Mouse (Mus musculus) inflammation-experienced regulatory T-cells, adult 6 months (primary cell): ENCODE results near the gene 4933427D14Rik. TPM values are rescaled to one million over a fixed set of nuclear protein-coding genes. Genes with fewer than 3 reads are reported as not detected.
A peak's percentile ranks its signal among the peaks of the same experiment; 100 is the strongest.
"Not testable (repeated sequence)": the region's sequence is repeated elsewhere in the genome, so short reads cannot be mapped to it uniquely, and the experiment has no call there.

Source experiments
- ATAC-seq: one replicate; pipeline ENCODE4 v1.8.0; 2017
- polyA plus RNA-seq, 3 experiments: library from polyadenylated mRNA; unstranded; fragments of 100-300 nt; shearing (Covaris generic); gene quantifications; one replicate each; pipeline ENCODE4 v1.2.1; 2017

The 4933427D14Rik gene
- polyA plus RNA-seq, 3 experiments from 2014 or later = 16.7 to 27.9 (median 22.9) TPM

DNA sequence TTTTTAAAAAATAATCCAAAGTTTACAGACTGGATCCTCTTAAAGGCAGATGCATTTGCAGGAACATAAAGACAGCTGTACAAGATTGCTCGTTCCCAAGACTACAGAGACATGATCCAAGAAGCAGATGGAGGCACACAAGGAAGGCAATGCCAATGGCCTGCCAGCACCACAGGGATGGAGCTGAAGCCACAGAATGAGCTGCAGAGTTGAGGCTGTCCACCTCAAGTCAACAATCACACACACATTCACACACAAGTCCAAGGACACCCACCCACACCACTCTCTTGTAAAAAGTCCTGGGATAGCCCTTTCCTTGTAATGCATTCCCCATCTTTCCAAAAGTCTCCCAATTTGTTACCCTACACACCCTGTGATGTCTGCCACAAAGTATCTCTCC lies 3.8 kb downstream of the 4933427D14Rik start:
- ATAC-seq = no peak

DNA sequence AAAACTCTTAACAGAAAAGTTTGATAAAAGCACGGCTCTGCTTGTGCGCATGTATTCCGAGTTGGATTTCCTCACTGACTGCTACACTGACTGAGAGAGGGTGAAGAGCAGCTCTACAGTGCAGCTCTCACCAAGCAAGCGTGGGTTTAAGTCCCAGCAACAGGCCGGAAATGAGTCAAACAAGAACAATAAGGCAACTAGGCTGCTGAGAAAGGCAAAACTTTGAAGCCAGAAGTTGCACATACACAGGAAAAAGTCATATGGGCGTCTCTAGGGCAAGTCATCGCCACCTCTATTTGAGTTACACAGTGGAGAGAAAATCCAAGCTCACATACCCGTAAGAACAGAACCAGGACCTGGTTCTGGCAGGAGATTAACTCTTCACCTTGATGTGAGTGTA lies 10.8 kb downstream of the 4933427D14Rik start:
- ATAC-seq = peak; percentile 87

DNA sequence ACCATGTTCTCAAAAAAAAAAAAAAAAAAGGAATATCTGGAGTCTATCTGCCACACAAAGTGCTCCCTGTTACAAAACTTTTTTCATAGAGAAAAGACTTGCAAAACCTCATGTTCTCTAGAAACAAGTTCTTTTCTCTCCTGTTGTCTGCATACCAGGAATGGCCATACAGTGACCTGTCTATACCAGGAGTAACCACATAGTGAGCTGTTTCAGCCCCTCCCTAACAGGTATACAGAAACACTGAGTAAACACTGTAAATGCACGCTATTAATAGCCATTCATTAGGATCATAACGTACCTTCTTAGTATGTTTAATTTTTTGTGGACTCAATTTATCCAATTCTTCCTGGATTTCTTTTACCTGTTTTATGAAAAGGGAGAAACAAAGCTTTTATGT lies 13.0 kb downstream of the 4933427D14Rik start:
- ATAC-seq = no peak

DNA sequence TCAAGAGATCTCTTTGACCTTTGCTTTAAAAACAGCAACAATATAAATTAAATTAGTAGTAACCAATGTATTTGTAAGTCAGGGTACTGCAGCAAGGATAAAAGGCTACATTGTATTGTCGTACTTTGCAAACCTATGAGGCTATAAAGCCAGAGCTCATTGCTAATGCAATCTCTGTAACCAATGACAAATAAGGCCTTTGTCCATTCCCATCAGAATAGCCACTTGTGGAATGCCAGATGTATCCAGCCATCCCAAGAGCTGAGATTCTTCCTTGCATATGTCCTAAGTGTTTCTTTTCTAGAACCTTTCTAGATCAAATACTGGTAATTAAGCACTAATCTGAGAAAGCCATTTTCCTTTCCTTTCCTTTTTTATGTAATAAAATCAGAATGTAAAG lies 16.4 kb downstream of the 4933427D14Rik start:
- ATAC-seq = no peak

DNA sequence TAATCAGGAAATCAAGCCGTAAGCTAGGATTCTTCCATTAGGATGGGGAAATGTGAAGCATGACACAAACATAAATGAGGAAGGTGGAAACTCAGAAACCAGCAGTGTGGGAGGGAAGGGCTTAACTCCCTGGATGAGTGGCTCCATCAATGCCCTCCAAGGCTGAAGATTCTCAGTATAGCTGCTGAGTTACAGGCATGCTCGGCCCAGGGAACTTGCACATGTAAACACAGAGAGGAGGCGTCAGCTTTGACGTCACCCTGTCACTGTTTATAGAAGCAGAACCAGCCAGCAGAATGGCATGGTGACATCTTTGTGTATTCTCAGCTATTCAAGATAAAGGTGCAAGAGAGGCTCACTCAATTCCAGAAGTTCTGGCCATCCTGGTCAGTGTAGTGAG lies 23.0 kb downstream of the 4933427D14Rik start:
- no peak for ATAC-seq

DNA sequence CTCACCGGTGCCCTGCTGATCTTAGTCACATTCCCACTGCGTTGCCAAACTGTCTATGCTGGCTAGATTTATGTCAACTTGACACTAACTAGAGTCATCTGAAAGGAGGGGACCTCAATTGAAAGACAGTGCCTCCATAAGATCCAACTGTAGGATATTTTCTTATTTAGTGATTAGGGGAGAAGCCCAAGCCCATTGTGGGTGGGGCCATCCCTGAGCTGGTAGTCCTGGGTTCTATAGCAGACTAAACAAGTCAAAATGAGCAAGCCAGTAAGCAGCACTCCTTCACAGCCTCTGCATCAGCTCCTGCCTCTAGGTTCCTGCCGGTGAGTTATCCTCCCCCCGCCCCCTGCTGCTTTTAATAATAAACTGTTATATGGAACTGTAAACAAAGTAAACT lies 26.1 kb downstream of the 4933427D14Rik start:
- no peak for ATAC-seq

DNA sequence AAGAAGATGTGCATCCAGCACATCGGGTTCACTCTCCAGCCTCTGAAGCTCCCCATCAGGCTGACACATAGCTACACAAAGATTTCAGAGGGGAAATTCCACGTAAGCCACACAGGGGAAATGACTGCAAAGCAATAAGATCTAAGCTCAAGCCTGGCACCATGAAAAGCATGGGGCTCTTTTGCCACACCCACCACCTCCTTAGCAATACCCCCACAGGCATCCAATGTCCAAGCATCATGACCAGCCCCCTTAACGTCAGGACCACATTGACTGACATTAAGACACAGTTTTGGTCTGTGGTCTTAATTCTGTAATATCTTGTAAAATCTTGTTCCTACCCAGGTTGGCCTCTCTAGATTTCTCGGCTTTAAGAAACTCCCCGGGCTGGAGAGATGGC lies 26.7 kb downstream of the 4933427D14Rik start:
- ATAC-seq = no peak

DNA sequence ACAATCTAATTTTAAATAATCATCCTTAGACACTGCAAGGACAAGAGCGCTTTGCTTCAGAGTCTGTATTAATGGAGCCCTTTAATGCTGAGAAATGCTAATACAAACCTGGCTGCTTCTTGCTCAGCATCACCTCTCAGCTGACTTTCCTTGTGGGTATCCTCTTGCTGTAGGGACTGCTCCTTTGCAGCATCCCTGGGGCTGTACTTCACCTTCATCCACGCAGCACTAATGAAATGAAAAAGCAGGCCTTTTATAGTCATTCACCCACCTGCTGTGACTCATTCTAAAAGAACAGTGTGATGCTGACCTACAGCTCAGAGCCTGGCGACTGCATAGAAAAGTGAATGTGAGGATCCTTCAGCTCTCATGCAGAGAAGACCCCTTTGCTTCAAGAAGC lies 30.7 kb downstream of the 4933427D14Rik start:
- ATAC-seq = no peak

DNA sequence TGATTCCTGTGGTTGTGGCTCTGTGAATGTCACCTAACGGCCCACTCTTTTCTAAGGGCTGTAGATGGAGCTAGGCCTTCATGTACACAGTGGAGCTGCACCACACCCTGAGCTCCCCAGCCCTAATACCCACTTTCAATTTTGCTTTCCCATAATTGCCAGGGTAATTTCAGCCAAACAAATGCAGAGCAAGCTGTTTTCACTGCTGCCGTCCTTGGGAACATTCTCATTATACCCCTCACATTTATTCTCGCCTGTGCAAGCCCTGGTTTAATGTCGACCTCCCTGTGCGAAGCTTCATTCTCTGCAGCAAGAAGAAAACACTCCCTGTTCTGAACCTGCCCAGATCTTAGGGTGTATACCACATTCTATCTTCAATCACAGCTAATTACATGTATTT lies 31.3 kb downstream of the 4933427D14Rik start:
- ATAC-seq = no peak

DNA sequence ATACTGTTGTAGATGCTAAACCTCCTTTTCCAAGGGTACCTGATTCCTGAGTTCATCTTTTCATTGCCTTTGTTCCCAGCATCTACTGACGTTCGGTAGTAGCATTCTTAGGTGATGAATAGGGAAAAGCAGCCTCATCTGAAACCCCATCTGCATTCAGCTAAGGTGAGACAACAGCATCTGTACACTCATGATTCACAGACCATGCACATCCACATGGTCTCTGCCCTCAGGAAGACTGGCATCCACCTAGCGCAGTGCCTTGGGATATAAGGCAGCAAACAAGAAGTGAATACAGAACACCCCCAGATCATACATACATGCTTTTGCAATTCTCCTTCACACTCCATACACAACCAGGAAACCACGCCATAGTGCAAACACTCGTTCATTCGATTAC lies 32.5 kb downstream of the 4933427D14Rik start:
- ATAC-seq = no peak

DNA sequence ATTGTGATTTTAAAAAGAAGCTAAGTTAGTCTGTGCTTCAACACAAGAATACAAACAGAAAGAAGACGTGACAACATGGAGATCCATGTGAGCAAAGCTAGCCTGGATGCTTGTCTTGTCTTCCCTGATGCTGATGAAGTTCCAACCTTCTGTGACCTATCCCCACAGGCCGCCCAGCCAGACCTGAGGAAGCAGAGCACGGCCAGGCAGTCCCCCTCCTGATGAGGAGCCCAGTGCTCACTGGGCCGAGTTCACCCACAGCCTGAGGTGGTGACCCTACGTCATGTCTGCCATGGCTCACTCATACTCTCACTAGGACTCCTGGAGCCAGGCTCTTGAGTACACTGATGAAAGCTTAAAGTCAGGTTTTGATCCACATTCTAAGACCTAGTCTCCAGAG lies 33.8 kb downstream of the 4933427D14Rik start:
- no peak for ATAC-seq

DNA sequence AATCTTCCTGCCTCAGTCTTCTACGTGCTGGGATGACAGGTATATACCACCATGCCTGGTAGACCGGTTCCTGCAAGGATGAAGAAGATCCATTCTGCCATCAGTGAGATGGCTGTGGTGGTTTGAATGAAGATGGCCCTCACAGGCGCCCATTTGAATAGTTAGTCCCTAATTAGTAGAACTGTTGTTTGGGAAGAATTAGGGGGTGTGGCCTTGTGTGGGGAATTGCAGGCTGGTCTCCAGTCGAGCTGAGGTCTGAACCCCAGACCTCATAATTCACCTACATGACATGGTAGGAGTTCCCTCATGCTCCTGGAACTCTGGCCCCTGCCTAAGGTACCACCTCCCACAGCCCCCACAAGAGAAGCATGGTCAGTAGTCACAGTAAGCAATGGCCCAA lies 35.4 kb downstream of the 4933427D14Rik start:
- not testable (repeated sequence) for ATAC-seq

DNA sequence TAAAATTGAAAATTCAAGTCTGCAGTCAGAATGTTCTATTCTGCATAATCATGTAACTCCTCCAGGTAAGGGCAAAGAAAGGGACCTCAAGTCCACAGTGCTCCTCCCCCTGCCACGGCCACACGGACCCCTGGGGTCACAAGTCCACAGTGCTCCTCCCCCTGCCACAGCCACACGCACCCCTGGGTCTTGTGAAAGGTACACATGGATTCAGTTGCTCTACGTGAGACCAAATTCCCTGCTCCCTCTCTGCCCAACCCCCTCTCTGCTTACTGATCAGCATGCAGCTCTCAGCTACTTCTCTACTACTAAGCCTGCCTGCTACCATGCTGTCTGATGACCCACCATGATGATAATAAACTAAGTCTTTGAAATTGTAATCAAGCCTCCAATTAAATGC lies 37.4 kb downstream of the 4933427D14Rik start:
- no peak for ATAC-seq

DNA sequence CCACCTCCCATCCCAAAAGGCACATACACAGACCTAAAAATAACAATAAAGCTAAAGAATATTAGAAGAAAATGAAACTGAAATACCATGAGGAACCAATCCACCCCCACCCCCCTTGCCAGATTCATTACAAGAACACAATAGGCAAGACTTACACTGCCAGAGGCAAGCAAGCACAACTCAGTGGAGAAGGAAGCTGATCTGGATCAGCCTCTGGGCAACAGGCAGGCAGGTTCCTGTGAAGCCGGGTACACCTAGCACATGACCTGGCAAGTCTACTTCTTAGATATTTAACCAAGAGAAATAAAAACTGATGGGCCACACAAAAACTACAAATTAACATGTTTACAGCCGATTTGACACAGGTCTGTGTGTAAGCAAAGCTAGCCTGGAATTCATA lies 44.1 kb downstream of the 4933427D14Rik start:
- no peak for ATAC-seq

DNA sequence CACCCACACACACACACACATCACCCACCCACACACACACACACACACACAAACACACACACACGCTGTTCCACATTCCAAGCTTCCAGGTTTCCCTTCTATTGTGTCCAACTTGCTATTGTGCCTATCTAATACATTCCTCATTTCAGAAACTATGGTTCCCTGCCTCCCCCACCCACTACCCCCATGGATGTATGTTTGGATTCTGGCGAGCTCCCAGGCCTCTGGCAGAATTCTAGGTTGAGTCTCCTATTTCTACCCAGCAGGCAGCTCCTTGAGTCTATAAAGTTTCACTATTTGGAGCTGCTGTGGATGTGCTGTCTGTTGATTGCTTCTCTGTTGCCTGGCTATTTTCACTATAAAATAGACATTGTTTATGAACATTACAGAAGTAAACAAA lies 50.6 kb downstream of the 4933427D14Rik start:
- ATAC-seq = no peak

DNA sequence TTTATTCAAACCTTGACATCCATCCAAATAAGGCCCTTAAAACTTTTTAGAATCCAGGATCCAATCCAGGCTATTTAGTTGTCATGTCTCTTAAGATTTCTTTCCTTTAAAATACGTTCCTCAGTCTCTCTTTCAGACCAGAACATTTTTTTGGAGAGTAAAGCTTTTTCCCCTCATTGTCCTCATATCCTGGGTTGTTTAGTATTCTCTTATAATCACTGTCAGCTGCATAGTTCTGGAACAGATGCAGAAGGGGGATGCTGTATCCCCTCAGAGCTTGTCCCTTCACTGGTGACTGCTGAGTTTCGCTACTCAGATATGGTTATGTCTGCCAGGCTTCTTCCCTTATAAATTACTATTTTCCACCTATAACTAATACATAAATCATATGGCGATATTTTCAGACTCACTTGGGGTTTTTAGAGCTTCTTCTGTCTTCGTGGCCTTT lies 51.3 kb downstream of the 4933427D14Rik start:
- no peak for ATAC-seq

DNA sequence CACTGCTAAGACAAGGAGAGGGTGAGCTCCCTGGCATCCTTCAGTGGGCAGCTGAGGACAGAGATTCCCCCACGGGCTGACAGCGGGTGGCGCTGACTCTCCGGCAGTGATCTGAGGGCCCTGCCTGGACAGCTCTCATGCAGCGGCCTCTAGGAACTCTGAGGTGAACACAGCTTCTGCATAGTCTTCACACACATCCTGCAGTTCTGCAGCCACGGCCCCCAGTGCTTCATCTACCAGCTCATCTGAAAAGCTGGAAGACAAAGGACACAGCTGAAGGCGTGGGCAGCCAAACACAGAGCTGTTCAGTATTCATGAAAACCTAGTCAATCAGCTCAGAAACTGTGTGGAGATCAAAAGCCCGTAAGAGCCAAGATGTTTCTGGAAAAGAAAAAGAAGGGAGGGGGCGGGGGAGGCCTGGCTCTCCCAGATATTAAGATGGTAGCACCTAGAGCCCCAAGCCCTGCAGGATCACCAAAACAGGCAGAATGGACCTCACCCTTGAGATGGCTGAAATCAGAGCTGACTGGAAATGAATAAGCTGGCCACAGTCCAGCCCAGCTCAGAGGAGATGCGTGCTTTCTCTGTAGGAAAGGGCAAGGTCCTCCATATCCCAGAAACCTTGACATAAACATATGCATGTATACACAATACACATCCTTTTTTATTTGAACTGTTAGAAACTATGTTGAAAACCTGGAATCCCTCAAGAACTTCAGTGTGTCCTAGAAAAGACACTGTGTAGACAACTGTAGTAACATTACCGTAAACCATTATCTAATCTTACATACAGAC lies 51.9 kb downstream of the 4933427D14Rik start:
- ATAC-seq = no peak

DNA sequence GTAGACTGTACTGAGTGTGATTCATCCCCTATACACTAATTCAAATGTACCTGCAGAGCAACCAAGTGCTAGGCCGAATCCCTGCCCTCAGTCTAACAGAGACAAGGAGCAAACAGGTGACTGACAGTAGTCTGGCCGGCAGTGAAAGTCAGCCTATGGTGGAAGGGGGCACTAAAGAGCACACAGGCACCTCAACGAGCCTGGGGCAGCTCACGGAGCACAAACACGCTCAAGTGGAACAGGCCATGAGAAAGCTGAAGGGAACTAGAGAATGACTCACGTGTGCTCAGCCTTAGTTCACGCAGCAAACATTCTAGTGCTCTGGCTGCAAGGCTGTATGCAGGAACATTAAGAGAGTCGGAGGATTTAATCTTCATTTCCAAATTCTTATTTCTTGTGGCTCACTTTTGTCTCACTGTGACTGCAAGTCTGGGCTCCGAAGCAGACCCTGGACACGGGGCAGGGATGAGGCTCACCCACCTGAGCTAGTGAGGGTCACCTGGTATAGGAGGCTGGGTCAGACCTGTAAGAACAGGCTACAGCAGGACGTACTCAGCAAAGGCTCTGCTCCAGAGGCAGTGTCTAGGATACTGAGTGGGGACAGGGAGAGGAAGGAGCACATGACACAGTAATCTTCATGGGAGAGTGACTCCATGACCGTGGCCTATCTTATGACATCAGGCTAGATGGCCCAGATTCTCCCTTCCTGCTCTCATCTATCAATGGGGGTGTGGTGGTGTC lies 54.0 kb downstream of the 4933427D14Rik start:
- ATAC-seq = no peak

DNA sequence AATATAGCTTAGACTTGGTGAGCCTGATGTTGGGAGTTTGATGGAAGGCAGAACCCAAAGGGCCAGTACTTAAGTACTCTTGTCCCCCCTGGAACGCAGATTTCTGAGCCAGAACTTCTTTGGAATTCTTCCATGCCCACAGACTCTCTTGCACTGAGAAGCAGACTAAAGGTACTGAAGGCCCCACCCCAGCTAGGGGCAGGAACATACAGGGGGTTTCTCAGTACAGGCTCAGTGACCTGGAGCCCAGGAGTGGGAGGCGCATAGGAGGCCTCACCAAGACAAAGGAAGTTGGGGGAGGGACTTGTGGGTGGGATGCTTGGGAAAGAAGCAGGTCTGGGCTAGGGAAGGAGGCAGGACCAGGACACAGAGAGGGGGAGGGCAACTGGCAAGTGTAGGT lies 56.1 kb downstream of the 4933427D14Rik start:
- no peak for ATAC-seq

DNA sequence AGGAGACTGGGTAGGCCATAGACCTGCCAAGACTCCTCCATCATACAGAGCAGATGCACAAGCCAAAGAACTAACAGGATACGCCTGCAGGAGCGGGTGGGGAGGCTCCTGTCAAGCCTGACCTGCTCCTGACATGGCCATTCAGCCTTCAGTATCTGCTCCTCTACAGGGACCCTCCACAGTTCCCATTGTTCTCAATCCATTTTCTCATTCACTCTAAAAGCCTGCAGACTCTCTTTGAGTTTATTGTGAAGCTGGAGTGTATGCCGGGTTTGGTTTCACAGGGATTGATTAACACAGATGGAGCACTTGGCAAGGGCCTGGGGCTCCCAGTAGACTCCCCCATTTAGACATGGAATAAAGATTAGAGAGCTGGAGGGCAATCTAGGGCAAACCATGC lies 59.3 kb downstream of the 4933427D14Rik start:
- no peak for ATAC-seq

DNA sequence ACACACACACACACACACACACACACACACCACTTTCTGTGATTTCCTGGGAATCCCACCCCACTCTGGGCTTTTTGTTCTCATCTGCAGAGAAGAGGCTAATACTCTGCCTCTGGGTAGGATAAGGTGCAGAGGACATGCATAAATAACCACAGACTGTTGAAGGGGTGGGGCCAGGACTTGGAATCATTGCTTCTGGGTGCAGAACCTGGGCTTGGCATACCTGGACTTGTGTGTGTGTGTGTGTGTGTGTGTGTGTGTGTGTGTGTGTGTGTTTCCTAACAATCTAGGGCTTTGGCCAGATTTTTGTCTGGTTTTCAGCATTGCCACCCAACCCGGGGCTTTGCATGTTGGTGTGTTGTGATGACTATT lies 61.4 kb downstream of the 4933427D14Rik start:
- no peak for ATAC-seq

DNA sequence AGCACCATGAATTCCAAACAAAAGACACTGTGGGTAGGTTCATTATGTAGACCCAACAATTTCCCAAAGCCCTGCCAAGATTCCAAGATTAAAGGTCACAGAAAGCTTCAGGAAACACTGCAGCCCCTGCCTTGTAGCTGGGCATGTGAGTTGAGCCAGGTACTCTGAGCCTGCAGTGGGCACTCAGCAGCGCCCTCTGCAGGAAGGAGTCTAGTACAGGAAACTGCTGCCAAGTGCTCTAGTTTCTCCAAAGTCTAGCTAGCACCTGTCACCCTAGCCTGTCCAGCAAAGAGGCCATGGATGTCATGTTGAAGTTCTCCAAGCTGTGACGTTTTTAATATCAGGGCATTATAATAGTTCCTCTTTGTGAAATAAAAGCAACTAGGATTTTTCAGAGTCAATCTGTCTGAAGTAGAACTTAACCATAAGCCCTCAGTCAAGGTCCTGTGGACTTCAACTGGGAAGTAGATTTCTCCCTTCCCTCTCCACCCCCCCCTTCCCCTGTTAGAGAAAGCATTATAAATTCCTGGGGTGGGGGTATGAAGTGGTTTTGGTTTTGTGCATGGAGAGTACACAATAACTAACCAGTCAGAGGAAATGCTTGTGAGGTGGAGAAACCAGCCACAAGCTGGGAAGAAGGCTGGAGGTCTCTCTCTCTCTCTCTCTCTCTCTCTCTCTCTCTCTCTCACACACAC lies 61.9 kb downstream of the 4933427D14Rik start:
- ATAC-seq = no peak

DNA sequence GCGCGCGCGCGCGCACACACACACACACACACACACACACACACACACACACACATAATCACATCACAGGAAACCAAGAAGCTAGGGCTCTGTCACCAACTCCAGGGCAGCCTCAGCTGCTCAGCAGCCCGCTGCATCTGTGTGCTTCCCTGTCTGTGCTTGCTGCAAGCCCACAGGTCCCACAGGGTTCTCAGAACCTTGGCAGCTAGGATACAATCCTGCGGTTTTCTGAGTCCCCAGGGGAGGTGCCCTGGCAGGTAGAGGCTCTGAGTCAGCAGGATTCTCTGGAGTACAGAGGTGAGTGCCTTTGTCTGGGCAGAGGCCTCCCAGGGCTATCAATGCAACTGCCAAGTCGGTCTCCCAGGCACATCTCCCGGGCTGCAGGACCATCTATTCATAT lies 64.4 kb downstream of the 4933427D14Rik start:
- ATAC-seq = no peak

DNA sequence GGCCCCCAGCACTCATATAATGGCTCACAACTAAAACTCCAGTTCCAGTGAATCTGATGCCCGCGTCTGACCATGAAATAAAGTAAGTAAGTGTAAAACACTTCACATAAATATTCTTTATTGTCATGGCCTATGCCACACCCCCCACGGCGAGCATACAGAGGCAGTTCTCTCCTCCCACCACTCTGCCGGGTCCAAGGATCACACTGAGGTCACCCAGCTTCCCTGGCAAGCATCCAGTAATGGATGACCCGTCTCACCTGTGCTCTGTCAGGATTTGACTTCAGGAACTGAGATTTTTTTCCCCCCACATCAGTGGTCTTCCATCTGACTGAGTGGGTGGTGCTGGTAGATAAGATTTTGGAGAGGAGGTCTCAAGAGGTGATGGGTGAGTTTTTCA lies 67.1 kb downstream of the 4933427D14Rik start:
- ATAC-seq = no peak
